Mouse (Mus musculus) myocyte (in vitro differentiated cells): ENCODE data around the gene Sp2. TPM values are rescaled to one million over a fixed set of nuclear protein-coding genes. Genes with fewer than 3 reads are reported as not detected.

Experiments used
- H3K27me3 ChIP-seq: one replicate; pipeline ENCODE4 v1.6.1; 2011; ENCODE audit not compliant: control insufficient read depth, insufficient read depth, insufficient read length
- H3K36me3 ChIP-seq: one replicate; pipeline ENCODE4 v1.6.1; 2011; ENCODE audit not compliant: control insufficient read depth, insufficient read depth
- H3K4me2 ChIP-seq: one replicate; pipeline ENCODE4 v1.6.1; 2011; ENCODE audit warnings: low read depth, control low read depth
- H3K4me3 ChIP-seq: one replicate; pipeline ENCODE4 v1.5.1; 2011; ENCODE audit warnings: mild to moderate bottlenecking, control low read depth, moderate library complexity
- H3K79me2 ChIP-seq: one replicate; pipeline ENCODE4 v1.6.1; 2011; ENCODE audit not compliant: control insufficient read depth, insufficient read depth
- H3ac ChIP-seq: one replicate; pipeline ENCODE4 v1.6.1; 2011; ENCODE audit not compliant: control insufficient read depth, insufficient read length
- CEBPB ChIP-seq: IDR thresholded peaks from 2 replicates; pipeline ENCODE4 v1.6.1; 2011; ENCODE audit warnings: mild to moderate bottlenecking, moderate library complexity; ENCODE audit not compliant: poor library complexity, insufficient read depth, severe bottlenecking
- E2F4 ChIP-seq: IDR thresholded peaks from one replicate; pipeline ENCODE4 v1.6.1; 2011; ENCODE audit warnings: mild to moderate bottlenecking, control low read depth, moderate library complexity; ENCODE audit not compliant: insufficient read depth
- MAX ChIP-seq: IDR thresholded peaks from one replicate; pipeline ENCODE4 v1.6.1; 2011; ENCODE audit warnings: low read depth, mild to moderate bottlenecking, control low read depth
- MYOD1 ChIP-seq, 3 experiments: IDR thresholded peaks; one replicate each; pipeline ENCODE4 v1.6.1; 2011; ENCODE audit warnings: control low read depth in 2 of 3, low read depth in 2 of 3, mild to moderate bottlenecking in 2 of 3, moderate library complexity in 1 of 3; ENCODE audit not compliant: insufficient read length in 2 of 3, control insufficient read depth in 1 of 3
- MYOG ChIP-seq, 3 experiments: IDR thresholded peaks; one replicate each; pipeline ENCODE4 v1.6.1; 2011; ENCODE audit warnings: control low read depth in 2 of 3, low read depth in 2 of 3, mild to moderate bottlenecking in 2 of 3; ENCODE audit not compliant: insufficient read length in 2 of 3, control insufficient read depth in 1 of 3, insufficient read depth in 1 of 3
- POLR2A ChIP-seq: IDR thresholded peaks from one replicate; pipeline ENCODE4 v1.6.1; 2011; ENCODE audit warnings: low read depth, mild to moderate bottlenecking, control low read depth, moderate library complexity; ENCODE audit not compliant: insufficient read length
- POLR2AphosphoS2 ChIP-seq: IDR thresholded peaks from one replicate; pipeline ENCODE4 v1.6.1; 2011; ENCODE audit warnings: low read depth, control low read depth; ENCODE audit not compliant: insufficient read length
- REST ChIP-seq: IDR thresholded peaks from one replicate; pipeline ENCODE4 v1.6.1; 2011; ENCODE audit warnings: mild to moderate bottlenecking, control low read depth, moderate library complexity; ENCODE audit not compliant: insufficient read depth, insufficient read length
- SRF ChIP-seq: IDR thresholded peaks from one replicate; pipeline ENCODE4 v1.6.1; 2011; ENCODE audit warnings: low read depth; ENCODE audit not compliant: control insufficient read depth, insufficient read length
- TCF12 ChIP-seq: IDR thresholded peaks from one replicate; pipeline ENCODE4 v1.6.1; 2011; ENCODE audit warnings: mild to moderate bottlenecking, control low read depth; ENCODE audit not compliant: poor library complexity, insufficient read depth, severe bottlenecking
- TCF3 ChIP-seq: IDR thresholded peaks from one replicate; pipeline ENCODE4 v1.6.1; 2011; ENCODE audit warnings: low read depth, control low read depth; ENCODE audit not compliant: insufficient read length
- USF1 ChIP-seq: IDR thresholded peaks from one replicate; pipeline ENCODE4 v1.6.1; 2011; ENCODE audit warnings: low read depth, mild to moderate bottlenecking, control low read depth, moderate library complexity
- polyA plus RNA-seq: library from polyadenylated mRNA; unstranded; fragments of >200 nt; fragmentation: generic; extraction: Trizol; gene quantifications from one replicate; pipeline ENCODE4 v1.2.1, GENCODE M21; 2012; ENCODE audit warnings: missing spikeins

Gene Sp2
- polyA plus RNA-seq, 1 experiment: 11.5 TPM

DNA sequence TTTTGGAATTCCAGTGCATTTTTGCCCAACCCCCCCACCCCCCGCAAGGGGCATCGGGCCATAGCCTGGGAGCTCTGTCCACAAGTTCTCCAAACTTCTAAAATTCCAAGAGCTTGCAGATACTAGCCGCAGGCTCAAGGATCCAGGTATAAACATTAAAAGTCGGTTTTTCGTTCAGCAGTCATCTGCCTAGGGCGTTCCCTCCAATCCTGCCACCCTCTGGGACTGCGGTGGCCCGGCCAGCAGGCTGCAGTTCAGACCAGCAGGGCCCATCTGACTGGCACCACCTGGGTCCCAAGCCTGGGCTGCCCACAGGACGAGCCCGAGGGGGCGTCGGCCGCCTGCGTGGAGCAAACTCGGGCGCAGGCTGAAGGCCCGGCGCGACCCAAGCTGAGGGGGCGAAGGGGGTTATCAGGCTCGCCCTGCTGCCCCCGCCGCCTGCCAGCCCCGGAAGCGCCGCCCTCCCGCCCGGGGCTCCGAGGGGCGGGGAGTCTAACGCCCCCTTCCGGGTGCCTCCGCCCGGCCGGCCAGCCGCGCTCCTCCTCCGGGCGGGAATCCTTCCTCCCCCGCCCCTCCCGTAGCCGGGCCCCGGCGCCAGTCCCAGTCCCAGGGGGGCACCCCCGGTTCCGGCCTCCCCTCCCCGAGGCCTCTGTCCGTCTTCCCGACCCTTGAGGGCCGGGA is 5.7 kb downstream of the Sp2 start:
- Histone ChIP-seq H3K79me2 (peaks cover 32% of the 10 kb centered on the region), H3ac (peak overlapping the region; percentile 91), H3K36me3 (no peaks in the 10 kb centered on the region), H3K27me3 (no peaks in the 10 kb centered on the region), H3K4me2 (peak overlapping the region; percentile 100), H3K4me3 (peak overlapping the region; percentile 44)
- TF ChIP-seq POLR2A (peak; percentile 72), CEBPB (no peak), POLR2AphosphoS2 (peak; percentile 68), TCF3 (no peak), MYOD1 (IDR thresholded peaks at IDR 0.05; ENCODE audit: control insufficient read depth in 1 of 3, insufficient read length in 2 of 3, low read depth in 2 of 3) (no peak), E2F4 (peak; percentile 28), TCF12 (no peak), USF1 (no peak), SRF (no peak), MAX (no peak), REST (no peak), MYOG (IDR thresholded peaks at IDR 0.05; ENCODE audit: control insufficient read depth in 1 of 3, insufficient read depth in 1 of 3, insufficient read length in 2 of 3, low read depth in 2 of 3) (peak in 1 of 3 experiments; percentile 3)

- peak overlapping the region; percentile 44 for H3K4me3 ChIP-seq
- H3K27me3 ChIP-seq: no peaks in the 10 kb centered on the region
- H3K36me3 ChIP-seq: no peaks in the 10 kb centered on the region
- H3K79me2 ChIP-seq: peaks cover 40% of the 10 kb centered on the region
- H3K4me2 ChIP-seq: peak overlapping the region; percentile 100
- TF ChIP-seq CEBPB: no peak
- TF ChIP-seq MYOD1 (IDR thresholded peaks at IDR 0.05; ENCODE audit: control insufficient read depth in 1 of 3, insufficient read length in 2 of 3, low read depth in 2 of 3): peak in 1 of 3 experiments; percentile 29
- H3ac ChIP-seq: peak overlapping the region; percentile 91
These were observed 6.4 kb downstream of the Sp2 start for GRCm38 (mm10) chr11:96976379-96976687.

DNA sequence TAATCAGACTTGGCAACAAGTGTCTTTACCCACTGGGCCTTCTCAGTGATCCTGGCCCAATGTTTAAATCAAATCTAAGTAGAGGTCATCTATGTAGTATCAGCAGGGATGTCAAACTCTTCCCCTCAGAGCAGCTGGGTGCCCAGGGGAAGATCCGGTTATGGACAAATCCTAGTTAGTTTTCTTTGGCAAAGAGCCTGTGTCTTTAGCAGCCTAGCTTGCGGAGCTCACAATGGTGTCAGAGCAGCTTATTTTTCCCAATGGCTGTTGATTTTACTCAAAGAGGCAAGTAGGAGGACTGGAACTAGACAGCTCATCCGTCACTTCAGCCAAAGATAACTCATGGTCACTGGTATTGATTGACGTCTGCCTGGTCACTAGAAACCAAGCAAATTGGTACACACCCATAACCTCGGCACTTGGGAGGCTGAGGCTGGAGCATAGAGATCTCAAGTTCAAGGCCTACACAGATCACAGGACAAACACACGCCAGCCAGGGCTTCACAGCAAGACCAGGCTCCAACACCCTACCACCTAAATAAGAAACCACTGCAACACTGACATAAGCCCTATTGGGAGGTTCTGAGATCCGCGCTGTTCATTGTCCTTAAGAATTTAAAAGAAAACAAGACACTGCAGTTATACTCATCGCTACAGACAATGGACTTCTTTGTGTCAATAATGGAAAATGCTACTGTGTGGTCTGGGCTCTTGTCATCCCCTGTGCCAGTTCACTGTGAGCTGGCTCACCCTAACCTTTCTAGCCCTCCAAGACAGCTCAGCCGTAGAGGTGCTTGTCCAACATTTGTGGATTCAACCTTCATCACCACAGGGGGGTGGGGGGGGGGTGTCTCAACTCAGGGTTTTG is 7.0 kb downstream of the Sp2 start:
- TF ChIP-seq MYOG (IDR thresholded peaks at IDR 0.05; ENCODE audit: control insufficient read depth in 1 of 3, insufficient read depth in 1 of 3, insufficient read length in 2 of 3, low read depth in 2 of 3) (no peak), TCF12 (no peak), POLR2A (no peak), POLR2AphosphoS2 (peak; percentile 21), MYOD1 (IDR thresholded peaks at IDR 0.05; ENCODE audit: control insufficient read depth in 1 of 3, insufficient read length in 2 of 3, low read depth in 2 of 3) (no peak)
- Histone ChIP-seq H3K4me2 (peak overlapping the region; percentile 100), H3ac (no peak overlapping the region), H3K79me2 (peaks cover 45% of the 10 kb centered on the region), H3K4me3 (peak overlapping the region; percentile 44), H3K36me3 (no peaks in the 10 kb centered on the region), H3K27me3 (no peaks in the 10 kb centered on the region)

- no peak overlapping the region for H3ac ChIP-seq
- H3K36me3 ChIP-seq: no peaks in the 10 kb centered on the region
- H3K27me3 ChIP-seq: no peaks in the 10 kb centered on the region
- no peak overlapping the region for H3K4me2 ChIP-seq
- peaks cover 47% of the 10 kb centered on the region for H3K79me2 ChIP-seq
- no peak for TF ChIP-seq CEBPB
- TF ChIP-seq E2F4: no peak
- TF ChIP-seq USF1: no peak
- no peak overlapping the region for H3K4me3 ChIP-seq
These were observed 7.9 kb downstream of the Sp2 start for GRCm38 (mm10) chr11:96974813-96975212.

DNA sequence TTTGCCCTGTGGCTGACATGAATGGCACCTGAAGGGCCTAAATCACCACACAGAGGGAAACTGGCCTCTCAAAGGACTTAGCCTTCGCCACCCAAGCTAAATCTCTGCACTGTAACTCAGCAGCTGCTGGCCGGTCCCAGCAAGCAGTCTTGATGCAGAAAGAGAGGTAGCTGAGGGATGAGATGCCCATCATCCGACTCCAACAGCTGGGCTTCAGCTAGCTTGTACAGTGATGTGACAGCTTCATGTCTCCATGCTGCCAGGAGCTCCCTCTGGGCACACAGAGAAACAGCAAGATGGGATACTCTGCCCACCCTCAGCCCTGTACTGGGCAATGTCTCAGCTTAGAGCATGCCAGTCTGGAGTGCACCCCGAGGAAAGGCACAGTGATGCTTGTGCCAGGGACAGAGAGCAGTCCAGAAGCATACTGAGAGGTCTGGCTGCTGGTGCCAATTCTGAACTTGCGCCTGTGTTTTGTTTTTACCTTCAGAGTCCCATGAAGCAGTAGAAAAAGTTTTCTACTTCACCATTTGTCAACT is 9.3 kb downstream of the Sp2 start:
- H3K4me2 ChIP-seq: peak overlapping the region; percentile 43
- TF ChIP-seq MYOD1 (IDR thresholded peaks at IDR 0.05; ENCODE audit: control insufficient read depth in 1 of 3, insufficient read length in 2 of 3, low read depth in 2 of 3) (peak in 2 of 3 experiments; percentile 64 to 84), TCF12 (no peak), POLR2AphosphoS2 (no peak), CEBPB (no peak), REST (no peak), POLR2A (no peak), TCF3 (no peak)

More for the DNA sequence above, 9.3 kb downstream of the Sp2 start:
- H3K79me2 ChIP-seq: peaks cover 56% of the 10 kb centered on the region
- no peaks in the 10 kb centered on the region for H3K36me3 ChIP-seq
- H3K4me3 ChIP-seq: no peak overlapping the region
- no peak overlapping the region for H3ac ChIP-seq
- H3K27me3 ChIP-seq: no peaks in the 10 kb centered on the region
